Mouse (Mus musculus) c-Kit-positive CD71-positive TER-119-positive erythroid progenitor cells, embryonic 14.5 days (primary cell): ENCODE measurements around the gene Ccdc18.
"Not testable (repeated sequence)": the region's sequence is repeated elsewhere in the genome, so short reads cannot be mapped to it uniquely, and the experiment has no call there.

Experiments used
- DNase-seq: peaks from one replicate; pipeline ENCODE4 v3.0.0-alpha.2; 2013; ENCODE audit warnings: low spot score

The Ccdc18 gene

DNA sequence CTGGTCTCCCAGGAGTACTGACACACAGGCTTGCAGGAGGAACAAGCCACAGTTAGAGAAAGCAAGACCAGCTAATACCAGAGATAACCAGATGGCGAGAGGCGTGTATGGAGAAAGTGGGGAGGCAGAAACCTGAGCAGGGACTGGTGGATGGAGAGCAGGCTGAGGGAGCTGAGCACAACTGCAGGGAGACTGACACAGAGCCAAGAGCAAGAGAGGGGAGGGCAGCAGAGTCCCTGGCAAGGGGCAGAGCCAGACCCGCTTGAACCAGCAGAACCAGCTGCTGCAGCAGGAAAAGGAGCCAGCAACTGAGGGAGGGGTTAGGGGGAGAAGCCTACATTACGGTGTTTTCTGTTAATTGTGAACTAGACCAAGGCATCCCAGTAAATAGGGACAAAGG lies 130.0 kb downstream of the Ccdc18 start:
- DNase-seq = peak; percentile 75

DNA sequence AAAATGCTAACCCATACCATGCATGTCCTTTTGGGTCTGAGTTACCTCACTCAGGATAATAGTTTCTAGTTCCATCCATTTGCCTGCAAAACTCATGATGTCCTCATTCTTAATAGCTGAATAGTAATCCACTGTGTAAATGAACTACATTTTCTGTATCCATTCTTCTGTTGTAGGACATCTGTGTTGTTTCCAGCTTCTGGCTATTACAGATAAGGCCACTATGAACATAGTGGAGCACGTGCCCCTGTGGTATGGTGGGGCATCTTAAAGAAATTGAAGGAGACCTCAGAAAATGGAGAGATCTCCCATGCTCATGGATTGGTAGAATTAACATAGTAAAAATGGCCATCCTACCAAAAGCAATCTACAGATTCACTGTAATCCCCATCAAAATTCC lies 131.1 kb downstream of the Ccdc18 start:
- peak; percentile 36 for DNase-seq

DNA sequence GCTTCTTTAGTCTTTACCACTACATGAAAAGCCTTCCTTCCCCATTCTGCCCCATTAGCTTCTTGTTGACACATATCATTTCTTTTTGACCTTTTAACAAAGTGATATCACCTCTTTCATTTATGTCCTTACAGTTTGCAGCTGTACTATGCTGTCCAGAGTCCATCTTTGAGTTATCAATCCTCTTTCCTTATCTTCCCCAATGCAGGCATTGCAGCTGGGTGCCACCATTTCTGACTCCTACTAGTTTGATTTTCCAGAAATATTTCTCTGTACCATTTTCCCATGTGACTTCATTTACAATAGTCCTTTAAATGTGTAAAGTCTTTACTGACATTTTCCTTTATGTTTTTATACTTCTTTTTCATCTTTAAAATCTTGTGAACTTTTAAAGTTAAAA lies 134.3 kb downstream of the Ccdc18 start:
- DNase-seq = peak; percentile 25

DNA sequence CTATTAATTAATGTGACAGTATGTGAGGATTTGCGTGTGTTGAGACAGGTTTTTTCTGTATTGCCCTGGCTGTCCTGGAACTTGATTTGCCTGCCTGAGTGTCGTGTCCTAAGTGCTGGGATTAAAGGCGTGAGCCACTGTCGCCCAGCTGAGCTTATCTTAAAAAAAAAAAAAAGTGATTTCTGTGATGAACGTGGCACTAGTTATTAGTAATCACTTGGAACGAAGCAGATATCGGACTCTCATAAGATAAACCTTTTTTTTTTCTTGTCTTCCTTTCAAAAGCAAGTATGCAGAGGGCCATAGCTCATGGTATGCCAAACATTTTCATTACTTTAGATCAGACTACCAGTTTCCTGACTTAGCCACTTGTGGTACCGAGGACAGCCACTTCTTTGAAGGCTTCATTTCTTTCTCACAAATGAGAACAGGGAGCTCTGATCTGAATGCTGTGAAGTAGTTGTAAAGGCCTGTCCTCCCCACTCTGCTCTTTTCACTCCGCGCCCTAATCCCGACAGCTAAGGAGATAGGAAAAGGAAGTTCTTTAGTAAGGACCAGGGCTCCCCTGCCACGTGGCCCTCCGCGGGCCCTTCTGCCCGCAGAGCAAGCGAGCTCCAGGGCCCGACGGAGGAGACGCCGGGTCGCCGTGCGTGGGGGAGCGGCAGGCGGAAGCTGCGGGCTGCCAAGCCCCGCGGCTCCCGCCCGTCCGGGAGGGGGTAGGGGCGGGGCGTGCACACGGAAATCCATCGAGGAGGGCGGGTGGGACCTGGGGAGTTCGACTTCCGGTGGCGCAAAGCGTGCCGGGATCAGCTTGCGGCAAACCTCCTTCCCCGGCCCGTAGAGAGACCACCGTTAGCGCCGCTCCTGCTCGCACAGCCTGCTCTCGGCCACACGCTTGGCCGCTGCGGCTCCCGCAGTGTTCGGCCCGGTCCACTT lies 135.7 kb downstream of the Ccdc18 start, which contains the start of gene Dr1:
Gene Dr1 (plus strand): TSS at position 771 of the 936 bp plus-strand sequence.
- peak; percentile 84 for DNase-seq

DNA sequence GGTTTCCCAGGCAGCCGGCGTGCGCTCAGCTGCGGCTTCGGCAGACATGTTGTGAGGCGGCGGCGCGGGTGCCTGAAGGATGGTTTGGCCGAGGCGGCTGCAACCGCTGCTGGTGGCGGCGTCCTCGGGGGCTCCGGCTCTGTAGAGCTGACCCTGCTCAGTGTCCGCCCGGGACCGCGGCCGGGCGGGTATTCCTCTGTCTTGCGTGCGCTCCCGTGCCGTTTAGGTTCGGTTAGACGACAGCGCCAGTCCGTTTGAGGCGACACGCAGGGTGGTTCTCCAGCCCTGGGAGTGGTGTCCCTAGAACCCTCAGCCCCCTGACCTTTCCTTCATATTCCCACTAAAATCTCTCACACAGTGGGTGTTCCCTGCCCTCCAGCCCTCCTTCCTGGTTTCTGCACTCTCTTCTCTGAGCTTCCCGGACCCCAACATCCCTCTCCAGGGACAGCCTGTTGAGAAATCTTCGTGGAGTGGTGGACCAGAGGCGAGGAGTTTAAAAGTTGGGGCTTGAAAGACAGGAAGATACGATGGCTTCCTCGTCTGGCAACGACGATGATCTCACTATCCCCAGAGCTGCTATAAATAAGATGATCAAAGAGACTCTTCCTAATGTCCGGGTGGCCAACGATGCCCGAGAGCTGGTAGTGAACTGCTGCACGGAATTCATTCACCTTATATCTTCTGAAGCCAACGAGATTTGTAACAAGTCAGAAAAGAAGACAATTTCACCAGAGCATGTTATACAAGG lies 136.6 kb downstream of the Ccdc18 start:
- peak; percentile 47 for DNase-seq

DNA sequence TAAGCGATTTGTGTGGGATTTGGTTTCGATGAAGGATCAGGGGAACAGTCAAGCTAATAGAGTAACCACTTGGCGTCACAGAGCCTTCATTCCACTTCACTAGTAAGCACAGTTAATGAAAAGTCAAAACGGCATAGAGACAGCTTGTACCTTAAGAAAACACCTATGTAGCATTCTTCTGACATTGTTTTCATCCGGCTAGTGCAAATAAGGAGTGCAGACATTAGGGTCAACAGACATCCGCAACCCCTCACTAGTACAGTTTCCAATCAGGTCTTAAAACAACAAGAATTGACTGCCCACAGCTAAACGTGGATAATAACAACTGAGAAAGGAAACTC lies 137.1 kb downstream of the Ccdc18 start:
- peak; percentile 39 for DNase-seq

DNA sequence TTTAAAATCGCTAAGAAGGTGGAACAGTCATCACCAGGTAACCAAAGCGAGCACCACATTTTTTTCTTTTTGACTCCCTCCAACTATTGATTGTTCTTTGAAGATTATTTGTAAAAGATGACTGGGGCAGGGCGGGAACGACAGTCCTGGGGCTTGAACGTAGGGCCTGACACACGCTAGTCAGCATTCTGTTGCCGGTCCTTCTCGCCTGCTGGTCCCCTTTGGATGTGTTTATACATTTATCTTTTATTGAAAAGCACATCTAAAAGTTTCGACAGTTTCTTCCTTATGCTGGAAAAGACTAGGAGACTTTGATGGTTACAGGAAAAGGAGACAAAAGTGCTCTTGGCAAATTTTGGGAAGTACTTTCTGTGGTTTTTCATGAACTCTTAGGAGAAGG lies 137.7 kb downstream of the Ccdc18 start:
- DNase-seq = peak; percentile 49

DNA sequence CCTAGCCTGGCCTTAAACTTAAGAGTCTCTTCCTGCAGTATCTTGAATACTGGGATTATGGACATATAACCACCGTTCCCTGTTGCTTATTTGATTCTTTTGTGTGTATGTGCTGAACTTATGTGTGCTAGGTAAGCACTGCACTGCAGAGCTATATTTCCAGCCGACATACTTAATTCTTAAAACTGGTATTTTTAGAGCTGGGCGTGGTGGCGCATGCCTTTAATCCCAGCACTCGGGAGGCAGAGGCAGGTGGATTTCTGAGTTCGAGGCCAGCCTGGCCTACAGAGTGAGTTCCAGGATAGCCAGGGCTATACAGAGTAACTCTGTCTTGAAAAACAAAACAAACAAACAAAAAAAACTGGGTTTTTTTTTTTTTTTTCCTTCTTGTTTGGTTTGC lies 138.7 kb downstream of the Ccdc18 start:
- DNase-seq = not testable (repeated sequence)
